Mouse (Mus musculus): Measurements from ENCODE around the gene B4galt2. TPM values are rescaled to one million over a fixed set of nuclear protein-coding genes. Genes with fewer than 3 reads are reported as not detected.

The B4galt2 gene
- polyA plus RNA-seq, 1 experiment from 2014 or later, result 73.6 TPM

DNA sequence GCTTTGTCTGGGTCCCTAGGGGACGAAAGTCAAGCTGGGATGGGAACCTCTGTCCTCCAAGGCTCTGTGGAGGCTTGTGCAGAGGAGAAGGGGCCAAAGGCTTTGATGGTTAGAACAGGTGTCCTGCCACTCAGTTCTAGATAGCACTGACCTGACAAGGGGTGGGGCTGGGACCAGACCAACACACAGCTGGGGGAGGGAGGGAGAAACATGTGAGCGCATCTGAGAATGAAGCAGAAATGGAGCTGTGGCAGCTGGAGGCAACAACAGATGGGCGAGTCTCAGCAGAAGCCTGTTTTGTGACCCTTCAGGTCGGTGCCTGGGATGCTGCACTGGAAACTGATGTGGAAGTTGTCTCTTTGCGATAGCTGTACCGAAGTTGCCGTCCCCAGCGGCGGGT, 14.0 kb downstream of the B4galt2 start:
- H3K27ac ChIP-seq (ENCODE audit: low read depth, low read length), result no peak overlapping the region
- no peaks in the 10 kb centered on the region for H3K9me3 ChIP-seq (ENCODE audit: control insufficient read depth, low read length)
- no peak overlapping the region for H3K4me2 ChIP-seq (ENCODE audit: low read depth, low read length)
- H3K9ac ChIP-seq (replicated peaks; ENCODE audit: low read depth, low read length), result no peak overlapping the region
- ATAC-seq (ENCODE audit: low read depth), result no peak
- H3K4me3 ChIP-seq (ENCODE audit: low read depth, low read length), result no peak overlapping the region
- H3K27me3 ChIP-seq (ENCODE audit: control insufficient read depth, insufficient read depth, low read length), result no peaks in the 10 kb centered on the region
- H3K4me1 ChIP-seq (ENCODE audit: control insufficient read depth, insufficient read depth, low read length), result peaks cover 7% of the 10 kb centered on the region; the same call in 1 of the 2 replicates
- 73% methylated on average over 9 of the region's 9 CpGs for WGBS
- H3K36me3 ChIP-seq (ENCODE audit: control insufficient read depth, insufficient read depth, low read length), result peaks cover 9% of the 10 kb centered on the region; the same call in 1 of the 2 replicates

DNA sequence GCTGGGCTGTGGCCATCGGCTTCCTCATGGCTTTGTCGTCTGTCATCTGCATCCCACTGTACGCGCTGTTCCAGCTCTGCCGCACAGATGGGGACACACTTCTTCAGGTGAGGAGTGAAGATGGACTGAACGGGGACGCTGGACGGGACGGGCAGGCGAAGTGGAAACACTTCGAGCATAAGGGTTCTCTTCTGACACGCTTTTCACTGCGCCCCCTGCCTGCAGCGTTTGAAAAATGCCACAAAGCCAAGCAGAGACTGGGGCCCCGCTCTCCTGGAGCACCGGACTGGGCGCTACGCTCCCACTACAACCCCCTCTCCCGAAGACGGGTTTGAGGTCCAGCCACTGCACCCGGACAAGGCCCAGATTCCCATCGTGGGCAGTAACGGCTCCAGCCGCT, 15.5 kb downstream of the B4galt2 start:
- Histone ChIP-seq H3K27me3 (ENCODE audit: control insufficient read depth, insufficient read depth, low read length) (no peaks in the 10 kb centered on the region), H3K9me3 (ENCODE audit: control insufficient read depth, low read length) (no peaks in the 10 kb centered on the region), H3K4me2 (ENCODE audit: low read depth, low read length) (no peak overlapping the region), H3K4me3 (ENCODE audit: low read depth, low read length) (no peak overlapping the region), H3K4me1 (ENCODE audit: control insufficient read depth, insufficient read depth, low read length) (peaks cover 7% of the 10 kb centered on the region; the same call in 1 of the 2 replicates), H3K27ac (ENCODE audit: low read depth, low read length) (no peak overlapping the region), H3K36me3 (ENCODE audit: control insufficient read depth, insufficient read depth, low read length) (no peaks in the 10 kb centered on the region), H3K9ac (replicated peaks; ENCODE audit: low read depth, low read length) (no peak overlapping the region)
- no peak for ATAC-seq (ENCODE audit: low read depth)
- WGBS, result 15% methylated on average over 24 of the region's 24 CpGs

DNA sequence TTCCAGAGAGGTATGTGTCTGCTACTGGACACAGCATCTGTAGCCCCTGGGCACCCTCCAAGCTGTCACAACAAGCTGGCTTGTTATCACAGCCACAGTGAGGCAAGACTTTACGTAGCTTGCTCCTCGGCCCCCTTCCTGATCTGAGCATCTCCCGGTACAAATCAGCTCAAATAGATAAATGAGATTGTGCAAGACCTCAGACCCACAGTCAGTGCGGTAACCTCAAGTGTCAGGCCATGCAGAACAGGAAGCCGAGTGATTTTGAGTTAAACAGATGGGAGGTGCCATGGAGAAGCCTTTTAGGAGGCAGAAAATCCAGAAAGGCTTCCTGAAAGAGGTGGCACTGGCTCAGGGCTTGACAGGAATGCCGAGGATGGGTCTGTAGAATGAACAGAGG, 16.3 kb downstream of the B4galt2 start:
- no peak overlapping the region for H3K27ac ChIP-seq (ENCODE audit: low read depth, low read length)
- H3K4me3 ChIP-seq (ENCODE audit: low read depth, low read length), result no peak overlapping the region
- ATAC-seq (ENCODE audit: low read depth), result no peak
- no peaks in the 10 kb centered on the region for H3K36me3 ChIP-seq (ENCODE audit: control insufficient read depth, insufficient read depth, low read length)
- no peak overlapping the region for H3K4me2 ChIP-seq (ENCODE audit: low read depth, low read length)
- WGBS, result 85% methylated on average over 6 of the region's 6 CpGs
- no peaks in the 10 kb centered on the region for H3K27me3 ChIP-seq (ENCODE audit: control insufficient read depth, insufficient read depth, low read length)
- H3K9ac ChIP-seq (replicated peaks; ENCODE audit: low read depth, low read length), result no peak overlapping the region
- H3K4me1 ChIP-seq (ENCODE audit: control insufficient read depth, insufficient read depth, low read length), result peaks cover 7% of the 10 kb centered on the region; the same call in 1 of the 2 replicates
- H3K9me3 ChIP-seq (ENCODE audit: control insufficient read depth, low read length), result no peaks in the 10 kb centered on the region

DNA sequence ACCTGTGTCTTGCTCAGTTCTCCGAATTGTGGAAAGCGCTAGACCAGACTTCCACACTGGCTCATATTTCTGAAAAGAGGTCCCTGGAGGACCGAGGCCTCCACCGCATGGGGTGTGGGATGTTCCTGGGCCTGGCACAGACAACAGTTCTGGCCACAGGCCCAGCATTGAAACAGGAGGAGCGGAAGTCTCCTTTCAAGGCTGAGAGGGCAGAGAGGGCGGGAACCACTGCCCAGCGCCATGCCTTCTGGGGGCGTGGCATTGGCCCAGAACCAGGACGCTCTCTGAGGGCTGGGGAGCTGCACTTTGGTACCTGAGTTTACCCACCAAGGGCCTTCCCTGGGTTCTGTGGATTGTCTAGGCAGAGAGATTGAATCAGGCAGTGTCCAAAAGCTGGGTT, 17.2 kb downstream of the B4galt2 start:
- Histone ChIP-seq H3K9ac (replicated peaks; ENCODE audit: low read depth, low read length) (no peak overlapping the region), H3K27me3 (ENCODE audit: control insufficient read depth, insufficient read depth, low read length) (no peaks in the 10 kb centered on the region), H3K36me3 (ENCODE audit: control insufficient read depth, insufficient read depth, low read length) (no peaks in the 10 kb centered on the region), H3K9me3 (ENCODE audit: control insufficient read depth, low read length) (no peaks in the 10 kb centered on the region), H3K27ac (ENCODE audit: low read depth, low read length) (0 out of 2 replicates have a peak overlapping the region, but pooled peaks have one; percentile 34), H3K4me2 (ENCODE audit: low read depth, low read length) (no peak overlapping the region), H3K4me1 (ENCODE audit: control insufficient read depth, insufficient read depth, low read length) (peaks cover 7% of the 10 kb centered on the region; the same call in 1 of the 2 replicates), H3K4me3 (ENCODE audit: low read depth, low read length) (no peak overlapping the region)
- ATAC-seq (ENCODE audit: low read depth), result peak; percentile 32; the same call in 1 of the 2 replicates
- WGBS, result 53% methylated on average over 9 of the region's 9 CpGs

DNA sequence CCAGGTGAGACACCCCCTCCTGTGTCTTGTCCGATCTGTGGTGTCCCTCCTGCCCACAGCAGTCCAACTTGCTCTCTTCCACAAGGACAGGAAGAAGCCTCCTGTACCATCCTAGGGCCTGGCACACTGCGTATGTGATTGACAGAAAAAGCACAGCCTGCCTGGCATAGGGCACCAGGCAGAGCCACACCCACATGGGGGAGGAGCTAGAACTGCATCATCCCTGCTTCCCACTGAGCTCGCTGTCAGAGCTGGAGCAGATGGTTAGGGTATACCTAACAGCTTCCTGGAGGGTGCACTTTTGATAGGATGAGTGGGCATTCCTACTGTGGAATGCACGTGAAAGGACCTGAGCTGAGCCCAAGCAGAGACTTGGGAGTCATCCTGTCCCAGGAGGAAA, 20.5 kb downstream of the B4galt2 start:
- 38% methylated on average over 4 of the region's 4 CpGs for WGBS
- H3K4me2 ChIP-seq (ENCODE audit: low read depth, low read length), result no peak overlapping the region
- no peak overlapping the region for H3K9ac ChIP-seq (replicated peaks; ENCODE audit: low read depth, low read length)
- H3K36me3 ChIP-seq (ENCODE audit: control insufficient read depth, insufficient read depth, low read length), result no peaks in the 10 kb centered on the region
- peaks cover 11% of the 10 kb centered on the region; the same call in 1 of the 2 replicates for H3K4me1 ChIP-seq (ENCODE audit: control insufficient read depth, insufficient read depth, low read length)
- no peak overlapping the region for H3K4me3 ChIP-seq (ENCODE audit: low read depth, low read length)
- peak; percentile 79 for ATAC-seq (ENCODE audit: low read depth)
- H3K9me3 ChIP-seq (ENCODE audit: control insufficient read depth, low read length), result no peaks in the 10 kb centered on the region
- H3K27ac ChIP-seq (ENCODE audit: low read depth, low read length), result no peak overlapping the region
- H3K27me3 ChIP-seq (ENCODE audit: control insufficient read depth, insufficient read depth, low read length), result no peaks in the 10 kb centered on the region

DNA sequence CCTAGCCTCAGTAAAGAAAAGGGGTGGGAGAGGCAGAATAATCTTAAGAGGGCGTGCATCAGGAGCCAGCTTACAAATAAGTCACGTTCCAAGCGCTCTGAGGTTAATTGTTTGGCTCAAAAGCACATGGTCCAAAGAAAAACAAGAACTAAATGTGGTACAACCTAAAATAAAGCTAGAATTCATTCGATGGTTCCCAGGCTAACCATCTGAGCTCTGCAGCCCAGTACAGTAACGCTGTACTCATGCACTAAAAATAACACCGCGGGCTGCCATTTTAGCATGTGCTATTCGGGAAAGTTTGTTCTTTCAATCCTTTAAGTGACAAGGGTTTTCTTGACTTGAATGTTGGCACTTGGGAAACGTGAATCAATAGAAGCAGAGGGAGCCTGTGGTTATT, 22.7 kb downstream of the B4galt2 start:
- H3K27me3 ChIP-seq (ENCODE audit: control insufficient read depth, insufficient read depth, low read length), result no peaks in the 10 kb centered on the region
- H3K4me2 ChIP-seq (ENCODE audit: low read depth, low read length), result no peak overlapping the region
- H3K4me1 ChIP-seq (ENCODE audit: control insufficient read depth, insufficient read depth, low read length), result peaks cover 4% of the 10 kb centered on the region; the same call in 1 of the 2 replicates
- H3K4me3 ChIP-seq (ENCODE audit: low read depth, low read length), result no peak overlapping the region
- H3K9me3 ChIP-seq (ENCODE audit: control insufficient read depth, low read length), result no peaks in the 10 kb centered on the region
- 87% methylated on average over 9 of the region's 9 CpGs for WGBS
- H3K36me3 ChIP-seq (ENCODE audit: control insufficient read depth, insufficient read depth, low read length), result no peaks in the 10 kb centered on the region
- no peak overlapping the region for H3K27ac ChIP-seq (ENCODE audit: low read depth, low read length)
- ATAC-seq (ENCODE audit: low read depth), result no peak
- H3K9ac ChIP-seq (replicated peaks; ENCODE audit: low read depth, low read length), result no peak overlapping the region

DNA sequence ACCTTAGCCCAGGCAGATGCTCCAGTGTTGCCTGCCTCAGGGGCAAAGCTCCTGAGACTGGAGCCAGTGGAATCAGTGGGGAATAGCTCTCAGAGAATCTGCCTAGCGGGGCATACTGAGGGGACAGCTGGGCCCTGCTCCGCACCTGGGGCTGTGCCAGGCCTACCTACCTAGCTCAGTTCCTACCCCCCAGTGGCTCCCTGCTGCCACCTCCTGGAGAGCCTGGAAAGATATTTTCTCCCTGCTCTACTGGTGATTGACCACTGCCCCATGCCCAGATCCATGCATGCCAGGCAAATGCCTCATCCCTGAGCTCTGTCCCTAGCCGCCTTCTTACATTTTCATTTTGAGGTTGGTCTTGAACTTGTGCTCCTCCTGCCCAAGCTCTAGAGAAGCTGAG, 24.5 kb downstream of the B4galt2 start:
- peaks cover 10% of the 10 kb centered on the region; the same call in 1 of the 2 replicates for H3K4me1 ChIP-seq (ENCODE audit: control insufficient read depth, insufficient read depth, low read length)
- no peaks in the 10 kb centered on the region for H3K27me3 ChIP-seq (ENCODE audit: control insufficient read depth, insufficient read depth, low read length)
- no peak for ATAC-seq (ENCODE audit: low read depth)
- WGBS, result 56% methylated on average over 3 of the region's 3 CpGs
- no peaks in the 10 kb centered on the region for H3K36me3 ChIP-seq (ENCODE audit: control insufficient read depth, insufficient read depth, low read length)
- H3K4me2 ChIP-seq (ENCODE audit: low read depth, low read length), result no peak overlapping the region
- no peak overlapping the region for H3K9ac ChIP-seq (replicated peaks; ENCODE audit: low read depth, low read length)
- H3K27ac ChIP-seq (ENCODE audit: low read depth, low read length), result no peak overlapping the region
- no peaks in the 10 kb centered on the region for H3K9me3 ChIP-seq (ENCODE audit: control insufficient read depth, low read length)
- no peak overlapping the region for H3K4me3 ChIP-seq (ENCODE audit: low read depth, low read length)

DNA sequence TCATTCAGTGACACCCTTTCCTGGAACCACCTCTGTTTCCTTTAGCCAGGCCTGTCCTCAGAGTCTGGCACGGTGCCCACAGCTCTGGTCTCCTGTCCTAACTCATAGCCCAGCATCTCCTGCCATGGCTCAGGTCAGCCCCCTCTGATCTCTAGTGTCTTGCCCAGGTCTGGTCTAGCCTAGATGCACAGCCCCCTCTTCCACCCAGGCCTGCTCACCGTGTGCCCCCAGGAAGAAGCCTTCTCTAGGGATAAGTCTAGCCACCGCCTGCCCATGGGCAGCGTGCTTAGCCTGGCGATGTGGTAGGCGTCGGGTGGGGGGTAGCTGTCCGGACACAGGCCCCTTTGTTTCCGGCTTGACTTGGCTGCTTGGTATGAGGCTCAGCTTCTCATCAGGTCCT, 28.1 kb downstream of the B4galt2 start:
- H3K27me3 ChIP-seq (ENCODE audit: control insufficient read depth, insufficient read depth, low read length), result no peaks in the 10 kb centered on the region
- H3K4me1 ChIP-seq (ENCODE audit: control insufficient read depth, insufficient read depth, low read length), result peaks cover 14% of the 10 kb centered on the region
- ATAC-seq (ENCODE audit: low read depth), result peak; percentile 45; the same call in 1 of the 2 replicates
- WGBS, result 65% methylated on average over 9 of the region's 9 CpGs
- H3K4me3 ChIP-seq (ENCODE audit: low read depth, low read length), result no peak overlapping the region
- peak overlapping the region; percentile 66 for H3K27ac ChIP-seq (ENCODE audit: low read depth, low read length)
- no peaks in the 10 kb centered on the region for H3K9me3 ChIP-seq (ENCODE audit: control insufficient read depth, low read length)
- no peak overlapping the region for H3K9ac ChIP-seq (replicated peaks; ENCODE audit: low read depth, low read length)
- no peaks in the 10 kb centered on the region for H3K36me3 ChIP-seq (ENCODE audit: control insufficient read depth, insufficient read depth, low read length)
- H3K4me2 ChIP-seq (ENCODE audit: low read depth, low read length), result no peak overlapping the region

DNA sequence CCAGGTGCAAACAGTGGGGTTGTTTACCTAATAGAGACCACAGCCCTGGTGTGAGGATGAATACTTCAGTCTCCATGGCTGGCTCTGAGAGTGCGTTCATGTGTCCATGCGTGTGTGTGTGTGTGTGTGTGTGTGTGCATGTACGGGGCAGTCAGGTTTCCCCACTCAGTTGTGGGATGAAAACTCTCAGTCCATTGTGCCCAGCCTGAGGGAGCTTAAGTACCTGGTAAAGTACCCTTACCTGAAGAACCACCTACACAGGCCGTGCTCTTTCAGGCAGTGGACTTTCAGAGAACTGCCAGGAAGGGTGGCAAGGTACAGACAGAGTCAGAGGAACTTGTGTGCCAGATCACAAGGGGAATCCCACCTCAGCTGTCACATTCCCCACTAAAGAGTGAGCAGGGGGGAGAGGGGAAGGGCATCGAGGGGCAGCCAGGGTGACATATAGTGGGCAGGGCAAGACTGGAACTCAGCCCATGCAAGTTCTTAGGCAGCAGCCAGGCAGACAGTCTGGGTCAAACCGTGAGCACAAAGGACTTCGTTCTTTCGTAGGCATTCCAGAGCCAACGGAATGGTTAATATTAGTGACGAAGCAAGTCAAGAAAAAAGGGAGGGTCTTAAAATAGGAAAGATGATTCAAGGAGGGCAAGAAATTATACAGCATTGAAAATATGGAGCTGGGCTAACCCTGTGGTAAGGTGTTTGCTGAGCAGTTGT, 31.0 kb downstream of the B4galt2 start:
- ATAC-seq (ENCODE audit: low read depth), result no peak
- Histone ChIP-seq H3K9me3 (ENCODE audit: control insufficient read depth, low read length) (no peaks in the 10 kb centered on the region), H3K4me3 (ENCODE audit: low read depth, low read length) (no peak overlapping the region), H3K36me3 (ENCODE audit: control insufficient read depth, insufficient read depth, low read length) (no peaks in the 10 kb centered on the region), H3K4me2 (ENCODE audit: low read depth, low read length) (no peak overlapping the region), H3K4me1 (ENCODE audit: control insufficient read depth, insufficient read depth, low read length) (peaks cover 14% of the 10 kb centered on the region), H3K9ac (replicated peaks; ENCODE audit: low read depth, low read length) (no peak overlapping the region), H3K27me3 (ENCODE audit: control insufficient read depth, insufficient read depth, low read length) (no peaks in the 10 kb centered on the region), H3K27ac (ENCODE audit: low read depth, low read length) (no peak overlapping the region)
- 82% methylated on average over 10 of the region's 10 CpGs for WGBS

Measured in neural tube, embryonic 14.5 days (tissue).